Mouse (Mus musculus): Measurements from ENCODE around the gene Tmem164. TPM values are rescaled to one million over a fixed set of nuclear protein-coding genes. Genes with fewer than 3 reads are reported as not detected.

Gene Tmem164
- polyA plus RNA-seq, 1 experiment from 2014 or later = 11.0 TPM

GRCm38 (mm10) chrX:142682990-142683389, 1.8 kb downstream of the Tmem164 start:
- Histone ChIP-seq H3K36me3 (ENCODE audit: control insufficient read depth, insufficient read depth, low read length) (no peaks in the 10 kb centered on the region), H3K27me3 (replicated peaks; ENCODE audit: control insufficient read depth, insufficient read depth, low read length) (no peaks in the 10 kb centered on the region), H3K9me3 (replicated peaks; ENCODE audit: control insufficient read depth, low read length) (no peaks in the 10 kb centered on the region), H3K4me2 (ENCODE audit: low read length) (peak overlapping the region; percentile 64), H3K9ac (ENCODE audit: low read length) (no peak overlapping the region), H3K4me1 (ENCODE audit: control insufficient read depth, insufficient read depth, low read length) (no peaks in the 10 kb centered on the region), H3K4me3 (ENCODE audit: low read depth, low read length) (peak overlapping the region; percentile 51; the same call in 1 of the 2 replicates), H3K27ac (ENCODE audit: low read depth, low read length) (no peak overlapping the region)
- no peak for DNase-seq (ENCODE audit: low spot score)
- ATAC-seq = no peak
- 45% methylated on average over 5 of the region's 5 CpGs for WGBS

GRCm38 (mm10) chrX:142684674-142685073, 3.5 kb downstream of the Tmem164 start:
- 41% methylated on average over 4 of the region's 4 CpGs for WGBS
- peak overlapping the region; percentile 7; the same call in 1 of the 2 replicates for H3K4me2 ChIP-seq (ENCODE audit: low read length)
- no peak overlapping the region for H3K27ac ChIP-seq (ENCODE audit: low read depth, low read length)
- DNase-seq (ENCODE audit: low spot score) (no peak), ATAC-seq (no peak)
- H3K27me3 ChIP-seq (replicated peaks; ENCODE audit: control insufficient read depth, insufficient read depth, low read length) = no peaks in the 10 kb centered on the region
- H3K4me1 ChIP-seq (ENCODE audit: control insufficient read depth, insufficient read depth, low read length) = no peaks in the 10 kb centered on the region
- no peak overlapping the region for H3K9ac ChIP-seq (ENCODE audit: low read length)
- no peaks in the 10 kb centered on the region for H3K9me3 ChIP-seq (replicated peaks; ENCODE audit: control insufficient read depth, low read length)
- H3K4me3 ChIP-seq (ENCODE audit: low read depth, low read length) = no peak overlapping the region
- no peaks in the 10 kb centered on the region for H3K36me3 ChIP-seq (ENCODE audit: control insufficient read depth, insufficient read depth, low read length)

GRCm38 (mm10) chrX:142685676-142686075, 4.5 kb downstream of the Tmem164 start:
- DNase-seq (ENCODE audit: low spot score) = peak; percentile 59
- no peaks in the 10 kb centered on the region for H3K36me3 ChIP-seq (ENCODE audit: control insufficient read depth, insufficient read depth, low read length)
- WGBS = 53% methylated on average over 6 of the region's 6 CpGs

GRCm38 (mm10) chrX:142688509-142688908, 7.3 kb downstream of the Tmem164 start:
- ATAC-seq (no peak), DNase-seq (ENCODE audit: low spot score) (peak; percentile 16)
- Histone ChIP-seq H3K4me2 (ENCODE audit: low read length) (no peak overlapping the region), H3K4me3 (ENCODE audit: low read depth, low read length) (no peak overlapping the region), H3K9me3 (replicated peaks; ENCODE audit: control insufficient read depth, low read length) (no peaks in the 10 kb centered on the region), H3K9ac (ENCODE audit: low read length) (no peak overlapping the region), H3K4me1 (ENCODE audit: control insufficient read depth, insufficient read depth, low read length) (no peaks in the 10 kb centered on the region), H3K27me3 (replicated peaks; ENCODE audit: control insufficient read depth, insufficient read depth, low read length) (no peaks in the 10 kb centered on the region), H3K36me3 (ENCODE audit: control insufficient read depth, insufficient read depth, low read length) (no peaks in the 10 kb centered on the region), H3K27ac (ENCODE audit: low read depth, low read length) (no peak overlapping the region)
- 77% methylated on average over 8 of the region's 9 CpGs for WGBS

More at GRCm38 (mm10) chrX:142685676-142686075, 4.5 kb downstream of the Tmem164 start:
- Histone ChIP-seq H3K9ac (ENCODE audit: low read length) (no peak overlapping the region), H3K4me3 (ENCODE audit: low read depth, low read length) (no peak overlapping the region), H3K27me3 (replicated peaks; ENCODE audit: control insufficient read depth, insufficient read depth, low read length) (no peaks in the 10 kb centered on the region), H3K4me1 (ENCODE audit: control insufficient read depth, insufficient read depth, low read length) (no peaks in the 10 kb centered on the region), H3K9me3 (replicated peaks; ENCODE audit: control insufficient read depth, low read length) (no peaks in the 10 kb centered on the region), H3K27ac (ENCODE audit: low read depth, low read length) (no peak overlapping the region), H3K4me2 (ENCODE audit: low read length) (no peak overlapping the region)
- ATAC-seq = no peak

GRCm38 (mm10) chrX:142693256-142693655, 12.1 kb downstream of the Tmem164 start:
- Histone ChIP-seq H3K9ac (ENCODE audit: low read length) (no peak overlapping the region), H3K27ac (ENCODE audit: low read depth, low read length) (no peak overlapping the region), H3K9me3 (replicated peaks; ENCODE audit: control insufficient read depth, low read length) (no peaks in the 10 kb centered on the region), H3K27me3 (replicated peaks; ENCODE audit: control insufficient read depth, insufficient read depth, low read length) (no peaks in the 10 kb centered on the region), H3K36me3 (ENCODE audit: control insufficient read depth, insufficient read depth, low read length) (no peaks in the 10 kb centered on the region), H3K4me3 (ENCODE audit: low read depth, low read length) (no peak overlapping the region), H3K4me2 (ENCODE audit: low read length) (no peak overlapping the region), H3K4me1 (ENCODE audit: control insufficient read depth, insufficient read depth, low read length) (no peaks in the 10 kb centered on the region)
- WGBS = 50% methylated on average over 2 of the region's 2 CpGs
- no peak for ATAC-seq
- DNase-seq (ENCODE audit: low spot score) = no peak

GRCm38 (mm10) chrX:142694338-142694737, 13.1 kb downstream of the Tmem164 start:
- 87% methylated on average over 7 of the region's 7 CpGs for WGBS
- Histone ChIP-seq H3K9ac (ENCODE audit: low read length) (no peak overlapping the region), H3K27ac (ENCODE audit: low read depth, low read length) (no peak overlapping the region), H3K27me3 (replicated peaks; ENCODE audit: control insufficient read depth, insufficient read depth, low read length) (no peaks in the 10 kb centered on the region), H3K4me1 (ENCODE audit: control insufficient read depth, insufficient read depth, low read length) (no peaks in the 10 kb centered on the region), H3K9me3 (replicated peaks; ENCODE audit: control insufficient read depth, low read length) (no peaks in the 10 kb centered on the region), H3K36me3 (ENCODE audit: control insufficient read depth, insufficient read depth, low read length) (no peaks in the 10 kb centered on the region), H3K4me3 (ENCODE audit: low read depth, low read length) (no peak overlapping the region), H3K4me2 (ENCODE audit: low read length) (no peak overlapping the region)
- DNase-seq (ENCODE audit: low spot score) (no peak), ATAC-seq (no peak)

- WGBS = 75% methylated on average over 3 of the region's 3 CpGs
- Histone ChIP-seq H3K4me1 (ENCODE audit: control insufficient read depth, insufficient read depth, low read length) (no peaks in the 10 kb centered on the region), H3K4me3 (ENCODE audit: low read depth, low read length) (no peak overlapping the region), H3K4me2 (ENCODE audit: low read length) (no peak overlapping the region), H3K27me3 (replicated peaks; ENCODE audit: control insufficient read depth, insufficient read depth, low read length) (no peaks in the 10 kb centered on the region), H3K36me3 (ENCODE audit: control insufficient read depth, insufficient read depth, low read length) (no peaks in the 10 kb centered on the region), H3K9me3 (replicated peaks; ENCODE audit: control insufficient read depth, low read length) (no peaks in the 10 kb centered on the region), H3K9ac (ENCODE audit: low read length) (no peak overlapping the region), H3K27ac (ENCODE audit: low read depth, low read length) (no peak overlapping the region)
- ATAC-seq = no peak
- no peak for DNase-seq (ENCODE audit: low spot score)
These were observed 13.7 kb downstream of the Tmem164 start for GRCm38 (mm10) chrX:142694856-142695255.

- Histone ChIP-seq H3K9ac (ENCODE audit: low read length) (no peak overlapping the region), H3K27ac (ENCODE audit: low read depth, low read length) (no peak overlapping the region), H3K27me3 (replicated peaks; ENCODE audit: control insufficient read depth, insufficient read depth, low read length) (no peaks in the 10 kb centered on the region), H3K9me3 (replicated peaks; ENCODE audit: control insufficient read depth, low read length) (no peaks in the 10 kb centered on the region), H3K4me1 (ENCODE audit: control insufficient read depth, insufficient read depth, low read length) (no peaks in the 10 kb centered on the region), H3K36me3 (ENCODE audit: control insufficient read depth, insufficient read depth, low read length) (no peaks in the 10 kb centered on the region), H3K4me2 (ENCODE audit: low read length) (no peak overlapping the region), H3K4me3 (ENCODE audit: low read depth, low read length) (no peak overlapping the region)
- DNase-seq (ENCODE audit: low spot score) (no peak), ATAC-seq (no peak)
- WGBS = 74% methylated on average over 11 of the region's 11 CpGs
These were observed 15.6 kb downstream of the Tmem164 start for GRCm38 (mm10) chrX:142696789-142697188.

- Histone ChIP-seq H3K4me3 (ENCODE audit: low read depth, low read length) (no peak overlapping the region), H3K4me1 (ENCODE audit: control insufficient read depth, insufficient read depth, low read length) (no peaks in the 10 kb centered on the region), H3K4me2 (ENCODE audit: low read length) (no peak overlapping the region), H3K9me3 (replicated peaks; ENCODE audit: control insufficient read depth, low read length) (no peaks in the 10 kb centered on the region), H3K36me3 (ENCODE audit: control insufficient read depth, insufficient read depth, low read length) (no peaks in the 10 kb centered on the region), H3K27me3 (replicated peaks; ENCODE audit: control insufficient read depth, insufficient read depth, low read length) (no peaks in the 10 kb centered on the region), H3K9ac (ENCODE audit: low read length) (no peak overlapping the region), H3K27ac (ENCODE audit: low read depth, low read length) (no peak overlapping the region)
- DNase-seq (ENCODE audit: low spot score) = no peak
- WGBS = 63% methylated on average over 5 of the region's 5 CpGs
- ATAC-seq = no peak
These were observed 16.5 kb downstream of the Tmem164 start for GRCm38 (mm10) chrX:142697545-142698204.

All from forebrain, embryonic 14.5 days (tissue).